14 mouse cellular contexts compared by ENCODE assay signal in genomic region chr5:24813946-24814345, GRCm38 (mm10). TPM values are rescaled to one million over a fixed set of nuclear protein-coding genes. Genes with fewer than 3 reads are reported as not detected.
A peak's percentile ranks its signal among the peaks of the same experiment; 100 is the strongest.
DNase-seq lines count a peak whose midpoint lies in the region; ATAC-seq and TF ChIP-seq lines count a peak whose summit lies in the region.
"Had no signal": no experiment of that assay in that cellular context is flagged by ENCODE, and none has a peak within 500 bp of the region (broad histone marks: within the 10 kb centered on the region; RNA-seq: fewer than 3 reads in every experiment).

No protein-coding gene starts in this region.

- H3K27ac ChIP-seq in liver, adult 2 months (replicated peaks; ENCODE audit: insufficient read depth, low read depth, low read length) = no peak overlapping the region
- H3K27ac ChIP-seq in liver, postnatal 0 days (ENCODE audit: low read depth) = no peak overlapping the region
- H3K27ac ChIP-seq in hindbrain, embryonic 11.5 days (ENCODE audit: low read depth, low read length) = no peak overlapping the region
- H3K27ac ChIP-seq: hindbrain, embryonic 10.5 days; liver, embryonic 14.5 days had no signal

- no peak for TF ChIP-seq EP300 in liver, postnatal 0 days (IDR thresholded peaks at IDR 0.05; ENCODE audit: low read depth)

- 68% methylated on average over 3 of the region's 3 CpGs for WGBS in liver, adult 2 months
- WGBS in liver, postnatal 0 days (ENCODE audit: insufficient replicate concordance) = 73% methylated on average over 3 of the region's 3 CpGs
- WGBS in hindbrain, embryonic 11.5 days = 92% methylated on average over 3 of the region's 3 CpGs

- H3K4me2 ChIP-seq in liver, postnatal 0 days (ENCODE audit: low read depth, low read length) = no peak overlapping the region
- H3K4me2 ChIP-seq in hindbrain, embryonic 11.5 days (replicated peaks; ENCODE audit: low read depth, low read length) = no peak overlapping the region

- H3K9ac ChIP-seq in liver, adult 2 months (ENCODE audit: low read depth, low read length) = no peak overlapping the region
- H3K9ac ChIP-seq in liver, postnatal 0 days (replicated peaks) = no peak overlapping the region
- no peak overlapping the region for H3K9ac ChIP-seq in hindbrain, embryonic 11.5 days (ENCODE audit: low read depth, low read length)
- H3K9ac ChIP-seq: liver, embryonic 14.5 days had no signal

- peaks cover 4% of the 10 kb centered on the region; the same call in 1 of the 2 replicates for H3K79me2 ChIP-seq in liver, adult 2 months (ENCODE audit: control insufficient read depth, insufficient read depth, low read length)

- H3K27me3 ChIP-seq in liver, adult 2 months (ENCODE audit: control insufficient read depth, insufficient read depth, low read length) = no peaks in the 10 kb centered on the region
- H3K27me3 ChIP-seq in liver, postnatal 0 days (ENCODE audit: insufficient read depth, low read length) = no peaks in the 10 kb centered on the region
- H3K27me3 ChIP-seq in hindbrain, embryonic 11.5 days (ENCODE audit: control insufficient read depth, insufficient read depth, low read length) = no peaks in the 10 kb centered on the region

- no peaks in the 10 kb centered on the region for H3K9me3 ChIP-seq in liver, postnatal 0 days (ENCODE audit: low read length)
- H3K9me3 ChIP-seq in hindbrain, embryonic 11.5 days (ENCODE audit: control insufficient read depth, low read length) = no peaks in the 10 kb centered on the region
- H3K9me3 ChIP-seq: hindbrain, embryonic 10.5 days had no signal

- no peak for TF ChIP-seq CTCF in liver, adult 2 months (IDR thresholded peaks at IDR 0.05; ENCODE audit: low read depth, low read length)
- TF ChIP-seq CTCF in liver, postnatal 0 days (IDR thresholded peaks at IDR 0.05; ENCODE audit: low read depth) = no peak

- ATAC-seq in liver, postnatal 0 days = no peak
- ATAC-seq in megakaryocyte progenitor cell, adult 5-6 weeks (replicated peaks; ENCODE audit: poor library complexity) = peak; percentile 91
- ATAC-seq in hindbrain, embryonic 11.5 days (ENCODE audit: low FRiP score) = no peak
- ATAC-seq: activated CD4-positive, CD25-positive, alpha-beta regulatory T cell, adult 4 months had no signal

- DNase-seq in adrenal gland, postnatal 10 days = peak; percentile 24
- no peak for DNase-seq in adrenal gland, adult 18-20 months (ENCODE audit: low spot score in 2 of 2)
- peak; percentile 27 for DNase-seq in liver, adult 2 months (ENCODE audit: extremely low read depth, low read depth, low spot score)
- no peak for DNase-seq in liver, postnatal 0 days
- DNase-seq in fat pad, adult 2 months (ENCODE audit: extremely low read depth, low read depth, low spot score) = peak; percentile 34
- no peak for DNase-seq in urinary bladder, postnatal 4 days (ENCODE audit: low spot score in 2 of 2)
- DNase-seq in hindbrain, embryonic 11.5 days (ENCODE audit: low spot score) = no peak

- no peak overlapping the region for H3K4me3 ChIP-seq in liver, adult 2 months (ENCODE audit: insufficient read depth, low read depth, low read length)
- no peak overlapping the region for H3K4me3 ChIP-seq in liver, postnatal 0 days (ENCODE audit: low read depth, low read length)
- no peak overlapping the region for H3K4me3 ChIP-seq in hindbrain, embryonic 11.5 days (ENCODE audit: low read depth, low read length)
- H3K4me3 ChIP-seq: erythroblast, embryonic 14.5 days; hindbrain, embryonic 10.5 days; myocyte had no signal

- H3K4me1 ChIP-seq in liver, adult 2 months (ENCODE audit: control insufficient read depth, insufficient read depth, low read length) = no peaks in the 10 kb centered on the region
- H3K4me1 ChIP-seq in liver, postnatal 0 days (ENCODE audit: insufficient read depth) = 0 out of 2 replicates have a peak, but pooled peaks cover 2% of the 10 kb centered on the region
- no peaks in the 10 kb centered on the region for H3K4me1 ChIP-seq in hindbrain, embryonic 11.5 days (replicated peaks; ENCODE audit: control insufficient read depth, insufficient read depth, low read length)
- H3K4me1 ChIP-seq: hindbrain, embryonic 10.5 days had no signal

- no peak for TF ChIP-seq POLR2A in liver, adult 2 months (IDR thresholded peaks at IDR 0.05; ENCODE audit: extremely low read depth, insufficient read depth, low read length)

- peaks cover 63% of the 10 kb centered on the region for H3K36me3 ChIP-seq in liver, adult 2 months (ENCODE audit: control insufficient read depth, insufficient read depth, low read length)
- H3K36me3 ChIP-seq in liver, postnatal 0 days (replicated peaks; ENCODE audit: insufficient read depth, low read length) = peaks cover 72% of the 10 kb centered on the region
- H3K36me3 ChIP-seq in hindbrain, embryonic 11.5 days (ENCODE audit: control insufficient read depth, insufficient read depth, low read length) = 0 out of 2 replicates have a peak, but pooled peaks cover 8% of the 10 kb centered on the region

RNA-seq across cellular contexts. Expression of gene Rheb, which starts 28.5 kb away (rescaled TPM):
- total RNA-seq in adrenal gland, postnatal 10 days (2021) = 10 to 100 TPM; 76.7 to 76.9 TPM
- 10 to 100 TPM; 82.7 to 87.0 TPM for total RNA-seq in adrenal gland, adult 18-20 months (2021)
- total RNA-seq in liver, adult 2 months (2014; rRNA removed) = 31.3 and 31.7 TPM in 2 replicates
- 14.8 and 19.3 TPM in 2 replicates for polyA plus RNA-seq in liver, adult 2 months (2012; rRNA removed)
- polyA plus RNA-seq in liver, postnatal 0 days (2015; fragmentation: Nextera tagmentation; extraction: Ambion mirVana) = 79.6 and 80.0 TPM in 2 replicates
- 102 and 112 TPM in 2 replicates for total RNA-seq in megakaryocyte progenitor cell, adult 5-6 weeks (2015)
- 45.9 and 46.0 TPM in 2 replicates for total RNA-seq in megakaryocyte progenitor cell, adult 5-6 weeks (2017)
- 195 and 202 TPM in 2 replicates for polyA plus RNA-seq in hindbrain, embryonic 11.5 days (2014; fragmentation: Nextera tagmentation; extraction: Ambion mirVana)

RNA-seq across cellular contexts. Expression of gene Crygn, which starts 56.1 kb away (rescaled TPM):
- total RNA-seq in adrenal gland, postnatal 10 days (2021) = not detected
- total RNA-seq in adrenal gland, adult 18-20 months (2021) = 1 to 10 TPM in 1 of 2 experiments, not detected in 1; 2.3 TPM
- total RNA-seq in liver, adult 2 months (2014; rRNA removed) = 1.0 and 1.4 TPM in 2 replicates
- 1.0 and 1.9 TPM in 2 replicates for polyA plus RNA-seq in liver, adult 2 months (2012; rRNA removed)
- polyA plus RNA-seq in liver, postnatal 0 days (2015; fragmentation: Nextera tagmentation; extraction: Ambion mirVana) = 1.4 and 1.6 TPM in 2 replicates
- not detected in 2 replicates for total RNA-seq in megakaryocyte progenitor cell, adult 5-6 weeks (2015)
- total RNA-seq in megakaryocyte progenitor cell, adult 5-6 weeks (2017) = not detected in 2 replicates
- polyA plus RNA-seq in hindbrain, embryonic 11.5 days (2014; fragmentation: Nextera tagmentation; extraction: Ambion mirVana) = 0.84 TPM in 1 of 2 replicates, not detected in the other
- total RNA-seq: left cerebral cortex, postnatal 10 days had no signal
- polyA plus RNA-seq: erythroblast, embryonic 14.5 days; myocyte had no signal

Comparison
In these comparisons a context has a peak if more than half of its experiments do, and no peak if none do; other contexts are left out.
1. DNase-seq: peak in adrenal gland, postnatal 10 days (single experiment), liver, adult 2 months (single experiment) and fat pad, adult 2 months (single experiment); none in adrenal gland, adult 18-20 months (0 of 2), liver, postnatal 0 days (single experiment), urinary bladder, postnatal 4 days (0 of 2) and hindbrain, embryonic 11.5 days (single experiment).